Mouse (Mus musculus) stomach, postnatal 0 days (tissue): Measurements from ENCODE around the gene L3mbtl3.
A peak's percentile ranks its signal among the peaks of the same experiment; 100 is the strongest.

Source experiments
- CTCF ChIP-seq: IDR thresholded peaks from 2 replicates; pipeline ENCODE4 v1.5.1; 2016; ENCODE audit warnings: antibody characterized with exemption, low read depth, mild to moderate bottlenecking, moderate library complexity
- EP300 ChIP-seq: optimal IDR thresholded peaks from 2 replicates; pipeline ENCODE3; 2016; ENCODE audit warnings: antibody characterized with exemption

DNA sequence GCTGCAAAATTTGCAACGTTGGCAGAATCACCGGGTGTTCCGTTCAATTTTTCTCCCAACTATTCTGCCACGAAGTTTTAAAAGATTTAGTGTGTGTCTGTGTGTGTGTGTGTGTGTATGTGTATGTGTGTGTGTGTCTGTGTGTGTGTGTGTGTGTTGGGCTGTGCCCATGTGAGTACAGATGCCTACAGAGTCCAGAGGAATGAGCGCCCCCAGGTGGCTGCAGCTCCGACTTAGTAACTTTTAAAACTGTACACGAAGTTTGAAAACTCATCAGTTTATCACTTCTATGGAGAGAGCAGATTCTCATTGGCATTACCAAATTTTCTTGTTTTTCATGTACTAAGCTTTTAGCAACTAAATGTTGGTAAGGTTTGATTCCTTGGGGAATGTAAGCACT is 78.1 kb downstream of the L3mbtl3 start:
- no peak for TF ChIP-seq EP300
- TF ChIP-seq CTCF, result peak; percentile 6; the same call in 1 of the 2 replicates
